7 mouse cellular contexts compared by ENCODE assay signal in genomic region chr11:62077157-62077865, GRCm38 (mm10).
DNase-seq lines count a peak whose midpoint lies in the region; ATAC-seq and TF ChIP-seq lines count a peak whose summit lies in the region.

No protein-coding gene starts in this region.

- peak; percentile 47 for ATAC-seq in embryonic facial prominence, embryonic 12.5 days (ENCODE audit: insufficient number of reproducible peaks, insufficient read depth, low FRiP score, low TSS enrichment)
- ATAC-seq in hindbrain, postnatal 0 days, result no peak; the same call in 1 of the 2 replicates
- ATAC-seq in liver, postnatal 0 days, result peak; percentile 70

- peak overlapping the region; percentile 68 for H3K4me2 ChIP-seq in embryonic facial prominence, embryonic 12.5 days (replicated peaks)
- H3K4me2 ChIP-seq in hindbrain, postnatal 0 days (ENCODE audit: low read depth, low read length), result peak overlapping the region; percentile 91
- peak overlapping the region; percentile 100 for H3K4me2 ChIP-seq in liver, postnatal 0 days (ENCODE audit: low read depth, low read length)

- peak; percentile 48 for DNase-seq in retina, embryonic 14.5 days (ENCODE audit: low spot score)
- DNase-seq in retina, postnatal 1 day, result no peak
- DNase-seq in hindbrain, postnatal 0 days (ENCODE audit: low spot score), result peak; percentile 17
- no peak for DNase-seq in liver, postnatal 0 days
- DNase-seq in spleen, postnatal 14 days (ENCODE audit: low spot score in 2 of 2), result no peak
- no peak for DNase-seq in layer of hippocampus, adult 9-11 months

- H3K36me3 ChIP-seq in embryonic facial prominence, embryonic 12.5 days, result no peaks in the 10 kb centered on the region
- no peaks in the 10 kb centered on the region for H3K36me3 ChIP-seq in hindbrain, postnatal 0 days (ENCODE audit: insufficient read depth, low read length)
- H3K36me3 ChIP-seq in liver, postnatal 0 days (replicated peaks; ENCODE audit: insufficient read depth, low read length), result no peaks in the 10 kb centered on the region; the same call in 1 of the 2 replicates

- H3K27me3 ChIP-seq in embryonic facial prominence, embryonic 12.5 days, result no peaks in the 10 kb centered on the region
- no peaks in the 10 kb centered on the region for H3K27me3 ChIP-seq in hindbrain, postnatal 0 days (ENCODE audit: insufficient read depth, low read length)
- no peaks in the 10 kb centered on the region for H3K27me3 ChIP-seq in liver, postnatal 0 days (ENCODE audit: insufficient read depth, low read length)

- H3K27ac ChIP-seq in embryonic facial prominence, embryonic 12.5 days, result peak overlapping the region; percentile 95
- peak overlapping the region; percentile 95 for H3K27ac ChIP-seq in hindbrain, postnatal 0 days
- peak overlapping the region; percentile 90 for H3K27ac ChIP-seq in liver, postnatal 0 days (ENCODE audit: low read depth)

- H3K9me3 ChIP-seq in embryonic facial prominence, embryonic 12.5 days, result no peaks in the 10 kb centered on the region
- no peaks in the 10 kb centered on the region for H3K9me3 ChIP-seq in hindbrain, postnatal 0 days (ENCODE audit: low read length)
- no peaks in the 10 kb centered on the region for H3K9me3 ChIP-seq in liver, postnatal 0 days (ENCODE audit: low read length)

- WGBS in embryonic facial prominence, embryonic 12.5 days, result 1% methylated on average over 43 of the region's 51 CpGs
- 1% methylated on average over 49 of the region's 51 CpGs for WGBS in hindbrain, postnatal 0 days
- WGBS in liver, postnatal 0 days (ENCODE audit: insufficient replicate concordance), result 2% methylated on average over 47 of the region's 51 CpGs

- TF ChIP-seq CTCF in hindbrain, postnatal 0 days (IDR thresholded peaks at IDR 0.05; ENCODE audit: low read depth), result no peak
- no peak for TF ChIP-seq CTCF in liver, postnatal 0 days (IDR thresholded peaks at IDR 0.05; ENCODE audit: low read depth)

- no peaks in the 10 kb centered on the region for H3K4me1 ChIP-seq in embryonic facial prominence, embryonic 12.5 days
- H3K4me1 ChIP-seq in hindbrain, postnatal 0 days (ENCODE audit: insufficient read depth, low read length), result peaks cover 5% of the 10 kb centered on the region; the same call in 1 of the 2 replicates
- H3K4me1 ChIP-seq in liver, postnatal 0 days (ENCODE audit: insufficient read depth), result peaks cover 11% of the 10 kb centered on the region; the same call in 1 of the 2 replicates

- H3K9ac ChIP-seq in embryonic facial prominence, embryonic 12.5 days, result peak overlapping the region; percentile 89
- H3K9ac ChIP-seq in hindbrain, postnatal 0 days (replicated peaks; ENCODE audit: low read length), result peak overlapping the region; percentile 70
- peak overlapping the region; percentile 85 for H3K9ac ChIP-seq in liver, postnatal 0 days (replicated peaks)

- no peak for TF ChIP-seq EP300 in liver, postnatal 0 days (IDR thresholded peaks at IDR 0.05; ENCODE audit: low read depth)

- H3K4me3 ChIP-seq in embryonic facial prominence, embryonic 12.5 days, result peak overlapping the region; percentile 74
- peak overlapping the region; percentile 62 for H3K4me3 ChIP-seq in hindbrain, postnatal 0 days (ENCODE audit: low read length)
- H3K4me3 ChIP-seq in liver, postnatal 0 days (ENCODE audit: low read depth, low read length), result peak overlapping the region; percentile 79

Comparison
In these comparisons a context has a peak if more than half of its experiments do, and no peak if none do; other contexts are left out.
1. DNase-seq: peak in retina, embryonic 14.5 days (single experiment) and hindbrain, postnatal 0 days (single experiment); none in retina, postnatal 1 day (single experiment), liver, postnatal 0 days (single experiment), spleen, postnatal 14 days (0 of 2) and layer of hippocampus, adult 9-11 months (single experiment).
2. Peak in every context shown above with its lines, with median percentiles within 50 percentile points of each other: H3K27ac ChIP-seq, H3K4me2 ChIP-seq, H3K4me3 ChIP-seq and H3K9ac ChIP-seq.